Mouse (Mus musculus): ENCODE measurements around the gene Gm5936.
"Not testable (repeated sequence)": the region's sequence is repeated elsewhere in the genome, so short reads cannot be mapped to it uniquely, and the experiment has no call there.

The Gm5936 gene

GRCm38 (mm10) chrX:74836842-74837522 lies at the start of gene Gm5936:
Gene Gm5936 (plus strand): TSS chrX:74837196.
- DNase-seq (ENCODE audit: low read depth) = not testable (repeated sequence)

GRCm38 (mm10) chrX:74856104-74856503 lies 19.1 kb downstream of the Gm5936 start:
- peak; percentile 18 for DNase-seq (ENCODE audit: low read depth)

GRCm38 (mm10) chrX:74880123-74880522 lies 43.1 kb downstream of the Gm5936 start:
- not testable (repeated sequence) for DNase-seq (ENCODE audit: low read depth)

All from NIH3T3 (cell line).